Mouse (Mus musculus) ES-Bruce4 (cell line): ENCODE results near the gene Trim69.

ENCODE experiments used
- CTCF ChIP-seq: IDR thresholded peaks from one replicate; pipeline ENCODE4 v1.8.1; 2011; ENCODE audit warnings: low read depth, low read length
- EP300 ChIP-seq: IDR thresholded peaks from 2 replicates; pipeline ENCODE4 v1.6.1; 2011; ENCODE audit warnings: low read depth, low read length; ENCODE audit not compliant: insufficient read depth
- POLR2A ChIP-seq: IDR thresholded peaks from one replicate; pipeline ENCODE4 v1.8.1; 2011; ENCODE audit warnings: low read length; ENCODE audit not compliant: insufficient read depth

DNA sequence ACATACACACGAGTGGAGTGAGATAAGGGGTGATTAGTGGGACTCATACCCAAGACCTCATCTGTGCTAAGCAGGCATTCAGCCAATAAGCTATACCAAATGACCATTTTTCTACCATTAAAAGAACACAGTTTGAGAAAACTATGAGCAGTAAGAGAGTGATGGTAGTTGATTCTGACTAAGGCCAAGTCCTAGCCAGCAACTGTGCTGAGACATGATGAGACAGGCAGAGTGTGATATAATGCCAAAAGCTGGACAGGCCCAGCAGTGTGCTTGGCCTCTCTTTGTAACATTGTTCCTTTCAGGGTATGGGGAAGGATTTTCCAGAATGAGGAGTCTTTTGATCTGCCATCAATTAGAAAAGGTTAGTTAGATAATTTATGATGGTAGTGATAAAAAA is 41.0 kb downstream of the Trim69 start:
- TF ChIP-seq CTCF (no peak), POLR2A (no peak), EP300 (no peak)
